Mouse (Mus musculus) spleen, adult 2 months (tissue): ENCODE results near the gene Chrm4.

ENCODE experiments used
- CTCF ChIP-seq: fragments of 200-500 bp; IDR thresholded peaks from 2 replicates; pipeline ENCODE4 v1.5.1; 2011; ENCODE audit warnings: mild to moderate bottlenecking, inconsistent platforms; ENCODE audit not compliant: insufficient read depth, insufficient read length, insufficient replicate concordance; ENCODE audit errors: extremely low read depth
- POLR2A ChIP-seq: fragments of 200-500 bp; IDR thresholded peaks from 2 replicates; pipeline ENCODE4 v1.6.1; 2011; ENCODE audit warnings: low read depth, low read length, inconsistent platforms

DNA sequence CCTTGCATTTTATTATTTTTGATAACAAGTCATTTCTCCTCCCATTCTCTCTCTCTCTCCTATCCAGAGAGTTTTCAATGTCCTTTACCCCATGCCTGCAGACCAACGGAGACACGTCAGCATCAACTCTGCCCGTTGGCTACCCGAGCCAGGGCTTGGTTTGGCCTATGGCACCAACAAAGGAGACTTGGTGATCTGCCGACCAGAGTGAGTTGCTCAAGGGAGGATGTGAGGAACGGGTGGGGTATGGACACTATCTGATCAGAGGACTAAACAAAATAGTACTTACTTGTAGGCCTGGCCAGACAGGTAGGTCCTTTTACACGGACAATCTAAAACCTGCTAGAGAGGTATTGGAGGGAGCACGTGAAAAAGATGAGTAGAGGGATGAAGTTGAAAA lies 26.6 kb upstream of the Chrm4 start:
- TF ChIP-seq CTCF (no peak), POLR2A (no peak)
